Mouse (Mus musculus): ENCODE data around the gene Col9a2. TPM values are rescaled to one million over a fixed set of nuclear protein-coding genes. Genes with fewer than 3 reads are reported as not detected.

The Col9a2 gene
- polyA plus RNA-seq, 2 experiments = 83.8 to 256 TPM

- H3K36me3 ChIP-seq (ENCODE audit: control insufficient read depth, insufficient read depth, low read length) = peaks cover 76% of the 10 kb centered on the region
- ATAC-seq (ENCODE audit: low FRiP score, low read depth) (no peak), DNase-seq (ENCODE audit: low spot score) (no peak)
- no peak overlapping the region for H3K4me2 ChIP-seq (replicated peaks; ENCODE audit: low read depth, low read length, severe bottlenecking)
- H3K27me3 ChIP-seq (ENCODE audit: control insufficient read depth, insufficient read depth, low read length) = no peaks in the 10 kb centered on the region
- WGBS = 88% methylated on average over 1 of the region's 1 CpGs
- no peak overlapping the region for H3K4me3 ChIP-seq (replicated peaks; ENCODE audit: low read length)
- no peaks in the 10 kb centered on the region for H3K9me3 ChIP-seq (ENCODE audit: control insufficient read depth, low read length)
- H3K9ac ChIP-seq (ENCODE audit: low read depth, low read length, severe bottlenecking) = no peak overlapping the region
- no peak overlapping the region for H3K27ac ChIP-seq (replicated peaks; ENCODE audit: low read depth, low read length)
- H3K4me1 ChIP-seq (ENCODE audit: control insufficient read depth, insufficient read depth, low read length) = no peaks in the 10 kb centered on the region
- no peak for TF ChIP-seq POLR2A (IDR thresholded peaks at IDR 0.05; ENCODE audit: borderline replicate concordance, extremely low read depth, insufficient read depth, insufficient read length)
These were observed 41.2 kb downstream of the Col9a2 start for GRCm38 (mm10) chr4:121080395-121080794.

- TF ChIP-seq POLR2A (IDR thresholded peaks at IDR 0.05; ENCODE audit: borderline replicate concordance, extremely low read depth, insufficient read depth, insufficient read length) = no peak
- H3K36me3 ChIP-seq (ENCODE audit: control insufficient read depth, insufficient read depth, low read length) = peaks cover 70% of the 10 kb centered on the region
- no peaks in the 10 kb centered on the region for H3K27me3 ChIP-seq (ENCODE audit: control insufficient read depth, insufficient read depth, low read length)
- H3K4me1 ChIP-seq (ENCODE audit: control insufficient read depth, insufficient read depth, low read length) = no peaks in the 10 kb centered on the region
- no peak overlapping the region for H3K4me3 ChIP-seq (replicated peaks; ENCODE audit: low read length)
- ATAC-seq (ENCODE audit: low FRiP score, low read depth) = no peak
- no peak overlapping the region for H3K27ac ChIP-seq (replicated peaks; ENCODE audit: low read depth, low read length)
- no peak overlapping the region for H3K9ac ChIP-seq (ENCODE audit: low read depth, low read length, severe bottlenecking)
- no peak overlapping the region for H3K4me2 ChIP-seq (replicated peaks; ENCODE audit: low read depth, low read length, severe bottlenecking)
- no peak for DNase-seq (ENCODE audit: low spot score)
- no peaks in the 10 kb centered on the region for H3K9me3 ChIP-seq (ENCODE audit: control insufficient read depth, low read length)
These were observed 45.3 kb downstream of the Col9a2 start for GRCm38 (mm10) chr4:121084506-121084905.

- DNase-seq (ENCODE audit: low spot score) = no peak
- ATAC-seq (ENCODE audit: low FRiP score, low read depth) = no peak
- peaks cover 66% of the 10 kb centered on the region for H3K36me3 ChIP-seq (ENCODE audit: control insufficient read depth, insufficient read depth, low read length)
- TF ChIP-seq POLR2A (IDR thresholded peaks at IDR 0.05; ENCODE audit: borderline replicate concordance, extremely low read depth, insufficient read depth, insufficient read length) = no peak
- no peak overlapping the region for H3K4me3 ChIP-seq (replicated peaks; ENCODE audit: low read length)
- no peaks in the 10 kb centered on the region for H3K4me1 ChIP-seq (ENCODE audit: control insufficient read depth, insufficient read depth, low read length)
- H3K9me3 ChIP-seq (ENCODE audit: control insufficient read depth, low read length) = no peaks in the 10 kb centered on the region
- H3K27me3 ChIP-seq (ENCODE audit: control insufficient read depth, insufficient read depth, low read length) = no peaks in the 10 kb centered on the region
- whole genome bisulfite sequencing = 89% methylated on average over 2 of the region's 2 CpGs
- H3K4me2 ChIP-seq (replicated peaks; ENCODE audit: low read depth, low read length, severe bottlenecking) = no peak overlapping the region
- H3K9ac ChIP-seq (ENCODE audit: low read depth, low read length, severe bottlenecking) = no peak overlapping the region
- H3K27ac ChIP-seq (replicated peaks; ENCODE audit: low read depth, low read length) = no peak overlapping the region
These were observed 49.5 kb downstream of the Col9a2 start for GRCm38 (mm10) chr4:121088696-121089095.

GRCm38 (mm10) chr4:121090211-121090610 lies 51.0 kb downstream of the Col9a2 start:
- no peak overlapping the region for H3K27ac ChIP-seq (replicated peaks; ENCODE audit: low read depth, low read length)
- no peaks in the 10 kb centered on the region for H3K4me1 ChIP-seq (ENCODE audit: control insufficient read depth, insufficient read depth, low read length)
- peaks cover 68% of the 10 kb centered on the region for H3K36me3 ChIP-seq (ENCODE audit: control insufficient read depth, insufficient read depth, low read length)
- H3K4me2 ChIP-seq (replicated peaks; ENCODE audit: low read depth, low read length, severe bottlenecking) = no peak overlapping the region
- no peaks in the 10 kb centered on the region for H3K27me3 ChIP-seq (ENCODE audit: control insufficient read depth, insufficient read depth, low read length)
- TF ChIP-seq POLR2A (IDR thresholded peaks at IDR 0.05; ENCODE audit: borderline replicate concordance, extremely low read depth, insufficient read depth, insufficient read length) = no peak
- H3K9me3 ChIP-seq (ENCODE audit: control insufficient read depth, low read length) = no peaks in the 10 kb centered on the region
- H3K4me3 ChIP-seq (replicated peaks; ENCODE audit: low read length) = no peak overlapping the region
- no peak for DNase-seq (ENCODE audit: low spot score)
- H3K9ac ChIP-seq (ENCODE audit: low read depth, low read length, severe bottlenecking) = no peak overlapping the region
- WGBS = 86% methylated on average over 4 of the region's 4 CpGs
- ATAC-seq (ENCODE audit: low FRiP score, low read depth) = no peak

- Histone ChIP-seq H3K9me3 (ENCODE audit: control insufficient read depth, low read length) (no peaks in the 10 kb centered on the region), H3K9ac (ENCODE audit: low read depth, low read length, severe bottlenecking) (peak within 1 kb of the TSS; percentile 82), H3K27ac (replicated peaks; ENCODE audit: low read depth, low read length) (peak within 1 kb of the TSS; percentile 48; the same call in 1 of the 2 replicates), H3K4me1 (ENCODE audit: control insufficient read depth, insufficient read depth, low read length) (peaks cover 4% of the 10 kb centered on the region), H3K36me3 (ENCODE audit: control insufficient read depth, insufficient read depth, low read length) (peaks cover 28% of the 10 kb centered on the region), H3K4me3 (replicated peaks; ENCODE audit: low read length) (peak within 1 kb of the TSS; percentile 71), H3K27me3 (ENCODE audit: control insufficient read depth, insufficient read depth, low read length) (no peaks in the 10 kb centered on the region), H3K4me2 (replicated peaks; ENCODE audit: low read depth, low read length, severe bottlenecking) (peak within 1 kb of the TSS; percentile 80)
- peak; percentile 94 for DNase-seq (ENCODE audit: low spot score)
- under 1% methylated on average over 39 of the region's 39 CpGs for WGBS
- peak; percentile 43; the same call in 1 of the 2 replicates for TF ChIP-seq POLR2A (IDR thresholded peaks at IDR 0.05; ENCODE audit: borderline replicate concordance, extremely low read depth, insufficient read depth, insufficient read length)
- ATAC-seq (ENCODE audit: low FRiP score, low read depth) = peak; percentile 89
These were observed 58.6 kb downstream of the Col9a2 start, which contains the start of gene Zmpste24 for GRCm38 (mm10) chr4:121097650-121098378. Gene Zmpste24, minus strand, starts transcription at chr4:121098241.
